Mouse (Mus musculus): ENCODE data around the gene Gipc3. TPM values are rescaled to one million over a fixed set of nuclear protein-coding genes. Genes with fewer than 3 reads are reported as not detected.

The Gipc3 gene
- total and polyA plus RNA-seq, 2 experiments, result under 0.01 to 0.57 TPM

- peaks cover 8% of the 10 kb centered on the region for H3K27me3 ChIP-seq (ENCODE audit: control insufficient read depth, insufficient read depth, low read length)
These were observed 1.6 kb downstream of the Gipc3 start for GRCm38 (mm10) chr10:81341333-81341949.

GRCm38 (mm10) chr10:81340551-81341332, 2.3 kb downstream of the Gipc3 start:
- DNase-seq (ENCODE audit: extremely low read depth, low read depth, low spot score), result no peak
- H3K27ac ChIP-seq (replicated peaks; ENCODE audit: insufficient read depth, low read depth, low read length), result no peak overlapping the region
- no peak for TF ChIP-seq POLR2A (IDR thresholded peaks at IDR 0.05; ENCODE audit: extremely low read depth, insufficient read depth, low read length)
- no peak for TF ChIP-seq CTCF (IDR thresholded peaks at IDR 0.05; ENCODE audit: low read depth, low read length)
- no peaks in the 10 kb centered on the region for H3K36me3 ChIP-seq (ENCODE audit: control insufficient read depth, insufficient read depth, low read length)
- H3K4me3 ChIP-seq (ENCODE audit: insufficient read depth, low read depth, low read length), result no peak overlapping the region
- peaks cover 8% of the 10 kb centered on the region for H3K27me3 ChIP-seq (ENCODE audit: control insufficient read depth, insufficient read depth, low read length)
- WGBS, result 58% methylated on average over 17 of the region's 17 CpGs
- H3K9ac ChIP-seq (ENCODE audit: low read depth, low read length), result no peak overlapping the region
- H3K4me1 ChIP-seq (ENCODE audit: control insufficient read depth, insufficient read depth, low read length), result no peaks in the 10 kb centered on the region
- H3K79me2 ChIP-seq (ENCODE audit: control insufficient read depth, insufficient read depth, low read length), result no peaks in the 10 kb centered on the region

More at GRCm38 (mm10) chr10:81341333-81341949, 1.6 kb downstream of the Gipc3 start:
- Histone ChIP-seq H3K4me3 (ENCODE audit: insufficient read depth, low read depth, low read length) (no peak overlapping the region), H3K4me1 (ENCODE audit: control insufficient read depth, insufficient read depth, low read length) (no peaks in the 10 kb centered on the region), H3K36me3 (ENCODE audit: control insufficient read depth, insufficient read depth, low read length) (no peaks in the 10 kb centered on the region), H3K27ac (replicated peaks; ENCODE audit: insufficient read depth, low read depth, low read length) (no peak overlapping the region), H3K9ac (ENCODE audit: low read depth, low read length) (no peak overlapping the region), H3K79me2 (ENCODE audit: control insufficient read depth, insufficient read depth, low read length) (no peaks in the 10 kb centered on the region)
- 36% methylated on average over 16 of the region's 16 CpGs for WGBS
- no peak for TF ChIP-seq POLR2A (IDR thresholded peaks at IDR 0.05; ENCODE audit: extremely low read depth, insufficient read depth, low read length)
- TF ChIP-seq CTCF (IDR thresholded peaks at IDR 0.05; ENCODE audit: low read depth, low read length), result peak; percentile 83
- no peak for DNase-seq (ENCODE audit: extremely low read depth, low read depth, low spot score)

GRCm38 (mm10) chr10:81336558-81336957, 6.5 kb downstream of the Gipc3 start:
- H3K36me3 ChIP-seq (ENCODE audit: control insufficient read depth, insufficient read depth, low read length), result no peaks in the 10 kb centered on the region
- no peak overlapping the region for H3K4me3 ChIP-seq (ENCODE audit: insufficient read depth, low read depth, low read length)
- H3K27ac ChIP-seq (replicated peaks; ENCODE audit: insufficient read depth, low read depth, low read length), result no peak overlapping the region
- DNase-seq (ENCODE audit: extremely low read depth, low read depth, low spot score), result no peak
- TF ChIP-seq CTCF (IDR thresholded peaks at IDR 0.05; ENCODE audit: low read depth, low read length) (no peak), POLR2A (IDR thresholded peaks at IDR 0.05; ENCODE audit: extremely low read depth, insufficient read depth, low read length) (no peak)
- whole genome bisulfite sequencing, result 94% methylated on average over 4 of the region's 4 CpGs
- no peaks in the 10 kb centered on the region for H3K79me2 ChIP-seq (ENCODE audit: control insufficient read depth, insufficient read depth, low read length)
- no peaks in the 10 kb centered on the region for H3K4me1 ChIP-seq (ENCODE audit: control insufficient read depth, insufficient read depth, low read length)
- H3K9ac ChIP-seq (ENCODE audit: low read depth, low read length), result no peak overlapping the region
- H3K27me3 ChIP-seq (ENCODE audit: control insufficient read depth, insufficient read depth, low read length), result no peaks in the 10 kb centered on the region

GRCm38 (mm10) chr10:81335393-81336340, 7.4 kb downstream of the Gipc3 start:
- TF ChIP-seq CTCF (IDR thresholded peaks at IDR 0.05; ENCODE audit: low read depth, low read length) (no peak), POLR2A (IDR thresholded peaks at IDR 0.05; ENCODE audit: extremely low read depth, insufficient read depth, low read length) (no peak)
- DNase-seq (ENCODE audit: extremely low read depth, low read depth, low spot score), result no peak
- Histone ChIP-seq H3K27me3 (ENCODE audit: control insufficient read depth, insufficient read depth, low read length) (no peaks in the 10 kb centered on the region), H3K79me2 (ENCODE audit: control insufficient read depth, insufficient read depth, low read length) (no peaks in the 10 kb centered on the region), H3K36me3 (ENCODE audit: control insufficient read depth, insufficient read depth, low read length) (no peaks in the 10 kb centered on the region), H3K4me3 (ENCODE audit: insufficient read depth, low read depth, low read length) (no peak overlapping the region), H3K4me1 (ENCODE audit: control insufficient read depth, insufficient read depth, low read length) (no peaks in the 10 kb centered on the region), H3K27ac (replicated peaks; ENCODE audit: insufficient read depth, low read depth, low read length) (no peak overlapping the region), H3K9ac (ENCODE audit: low read depth, low read length) (no peak overlapping the region)
- 77% methylated on average over 18 of the region's 19 CpGs for WGBS

GRCm38 (mm10) chr10:81334324-81334723, 8.7 kb downstream of the Gipc3 start:
- 83% methylated on average over 11 of the region's 11 CpGs for WGBS
- Histone ChIP-seq H3K4me1 (ENCODE audit: control insufficient read depth, insufficient read depth, low read length) (no peaks in the 10 kb centered on the region; the same call in 1 of the 2 replicates), H3K27me3 (ENCODE audit: control insufficient read depth, insufficient read depth, low read length) (no peaks in the 10 kb centered on the region), H3K27ac (replicated peaks; ENCODE audit: insufficient read depth, low read depth, low read length) (no peak overlapping the region), H3K79me2 (ENCODE audit: control insufficient read depth, insufficient read depth, low read length) (no peaks in the 10 kb centered on the region), H3K9ac (ENCODE audit: low read depth, low read length) (no peak overlapping the region), H3K36me3 (ENCODE audit: control insufficient read depth, insufficient read depth, low read length) (no peaks in the 10 kb centered on the region), H3K4me3 (ENCODE audit: insufficient read depth, low read depth, low read length) (no peak overlapping the region)
- TF ChIP-seq CTCF (IDR thresholded peaks at IDR 0.05; ENCODE audit: low read depth, low read length) (no peak), POLR2A (IDR thresholded peaks at IDR 0.05; ENCODE audit: extremely low read depth, insufficient read depth, low read length) (no peak)
- DNase-seq (ENCODE audit: extremely low read depth, low read depth, low spot score), result no peak

Measured in liver, adult 2 months (tissue).